Mouse (Mus musculus) kidney, embryonic 14.5 days (tissue): Measurements from ENCODE around the gene AI854703. TPM values are rescaled to one million over a fixed set of nuclear protein-coding genes. Genes with fewer than 3 reads are reported as not detected.

ENCODE experiments used
- ATAC-seq: fragments of 200-750 bp; cut with Nextera tagmentation; 2 replicates; pipeline ENCODE4 v1.8.0; 2017; ENCODE audit warnings: moderate number of reproducible peaks, mild to moderate bottlenecking, moderate TSS enrichment, moderate library complexity; ENCODE audit not compliant: low FRiP score, low TSS enrichment
- H3K27ac ChIP-seq: fragments of 300-500 bp; sonication (generic); 2 replicates; pipeline ENCODE4 v1.5.1; 2014; ENCODE audit warnings: low read depth, mild to moderate bottlenecking, low read length, moderate library complexity, mixed read lengths
- H3K27me3 ChIP-seq: fragments of 300-500 bp; sonication (generic); 2 replicates; pipeline ENCODE4 v1.6.1; 2014; ENCODE audit warnings: mild to moderate bottlenecking, low read length; ENCODE audit not compliant: control insufficient read depth, insufficient read depth
- H3K36me3 ChIP-seq: fragments of 300-500 bp; sonication (generic); 2 replicates; pipeline ENCODE4 v1.6.1; 2014; ENCODE audit warnings: low read length, mixed read lengths; ENCODE audit not compliant: control insufficient read depth, insufficient read depth
- H3K4me1 ChIP-seq: fragments of 300-500 bp; sonication (generic); 2 replicates; pipeline ENCODE4 v1.6.1; 2014; ENCODE audit warnings: low read length, mixed read lengths; ENCODE audit not compliant: control insufficient read depth, insufficient read depth
- H3K4me2 ChIP-seq: fragments of 300-500 bp; sonication (generic); replicated peaks from 2 replicates; pipeline ENCODE4 v1.6.1; 2014; ENCODE audit warnings: low read depth, mild to moderate bottlenecking, low read length
- H3K4me3 ChIP-seq: fragments of 300-500 bp; sonication (generic); 2 replicates; pipeline ENCODE4 v1.5.1; 2014; ENCODE audit warnings: mild to moderate bottlenecking, low read length
- H3K9ac ChIP-seq: fragments of 300-500 bp; sonication (generic); 2 replicates; pipeline ENCODE4 v1.6.1; 2014; ENCODE audit warnings: low read depth, mild to moderate bottlenecking, low read length, moderate library complexity
- H3K9me3 ChIP-seq: fragments of 300-500 bp; sonication (generic); 2 replicates; pipeline ENCODE4 v1.6.1; 2016; ENCODE audit warnings: low read length; ENCODE audit not compliant: control insufficient read depth
- WGBS: fragments of 180-500 bp; shearing (Covaris S2); extraction: QIAGEN DNeasy Blood & Tissue Kit; methylation state at CpG from one replicate; pipeline ENCODE4 v1.1.7; 2014; 5-methylcytosine and 5-hydroxymethylcytosine counted together
- polyA plus RNA-seq: library from polyadenylated mRNA; unstranded; fragments of >200 nt; fragmentation: Nextera tagmentation; extraction: Ambion mirVana; gene quantifications from 2 replicates; pipeline ENCODE4 v1.2.1, GENCODE M21; 2014

Gene AI854703
- polyA plus RNA-seq: 0.90 and 1.4 TPM in 2 replicates

GRCm38 (mm10) chr6:48626464-48626863, at the start of gene AI854703:
Gene AI854703, plus strand, starts transcription at chr6:48626764.
- H3K27ac ChIP-seq: no peak within 1 kb of the TSS
- H3K4me2 ChIP-seq: peak within 1 kb of the TSS; percentile 73
- H3K9ac ChIP-seq: peak within 1 kb of the TSS; percentile 36; the same call in 1 of the 2 replicates
- WGBS: 25% methylated on average over 8 of the region's 8 CpGs
- no peak for ATAC-seq
- H3K4me3 ChIP-seq: peak within 1 kb of the TSS; percentile 47
- no peaks in the 10 kb centered on the region; the same call in 1 of the 2 replicates for H3K36me3 ChIP-seq
- peaks cover 22% of the 10 kb centered on the region for H3K4me1 ChIP-seq
- no peaks in the 10 kb centered on the region for H3K9me3 ChIP-seq
- H3K27me3 ChIP-seq: peaks cover 10% of the 10 kb centered on the region

- 24% methylated on average over 5 of the region's 5 CpGs for WGBS
- H3K9me3 ChIP-seq: no peaks in the 10 kb centered on the region
- peaks cover 18% of the 10 kb centered on the region; the same call in 1 of the 2 replicates for H3K4me1 ChIP-seq
- H3K4me3 ChIP-seq: no peak overlapping the region
- H3K27me3 ChIP-seq: no peaks in the 10 kb centered on the region
- H3K9ac ChIP-seq: no peak overlapping the region
- no peak overlapping the region for H3K27ac ChIP-seq
- no peak overlapping the region for H3K4me2 ChIP-seq
- no peaks in the 10 kb centered on the region for H3K36me3 ChIP-seq
- no peak for ATAC-seq
Observed at GRCm38 (mm10) chr6:48578736-48579135, 47.8 kb upstream of the AI854703 start.

DNA sequence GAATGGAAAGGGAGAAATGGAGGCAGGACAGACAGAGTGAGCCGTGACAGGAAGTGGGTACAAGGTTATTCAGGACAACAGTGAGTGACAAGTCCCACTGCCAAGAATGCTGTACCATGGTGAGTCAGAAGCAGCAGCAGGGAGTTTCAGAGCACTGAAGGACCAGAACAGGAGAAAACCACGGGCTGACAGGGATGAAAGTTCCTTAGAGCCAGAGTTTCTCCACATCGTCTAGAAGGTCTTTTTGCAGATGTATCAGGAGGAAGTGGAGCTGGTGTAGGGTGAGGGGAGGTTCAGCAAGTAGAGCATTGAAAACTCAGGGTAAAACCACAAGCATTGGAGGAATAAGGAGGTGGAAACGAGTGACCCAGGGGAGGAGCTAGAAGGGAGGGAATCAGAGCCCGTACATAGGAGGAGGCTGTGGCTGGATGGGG, 47.3 kb upstream of the AI854703 start:
- no peaks in the 10 kb centered on the region for H3K36me3 ChIP-seq
- H3K9me3 ChIP-seq: no peaks in the 10 kb centered on the region
- WGBS: 29% methylated on average over 5 of the region's 5 CpGs
- no peaks in the 10 kb centered on the region for H3K27me3 ChIP-seq
- H3K9ac ChIP-seq: no peak overlapping the region
- H3K27ac ChIP-seq: peak overlapping the region; percentile 55; the same call in 1 of the 2 replicates
- no peak overlapping the region for H3K4me3 ChIP-seq
- H3K4me2 ChIP-seq: no peak overlapping the region
- H3K4me1 ChIP-seq: peaks cover 18% of the 10 kb centered on the region; the same call in 1 of the 2 replicates
- ATAC-seq: no peak

- Histone ChIP-seq H3K27ac (no peak overlapping the region), H3K9ac (no peak overlapping the region), H3K4me2 (no peak overlapping the region), H3K9me3 (no peaks in the 10 kb centered on the region), H3K4me3 (no peak overlapping the region), H3K36me3 (no peaks in the 10 kb centered on the region), H3K27me3 (no peaks in the 10 kb centered on the region), H3K4me1 (peaks cover 18% of the 10 kb centered on the region; the same call in 1 of the 2 replicates)
- ATAC-seq: no peak
- 77% methylated on average over 3 of the region's 3 CpGs for WGBS
Observed at GRCm38 (mm10) chr6:48581257-48581656, 45.3 kb upstream of the AI854703 start.

DNA sequence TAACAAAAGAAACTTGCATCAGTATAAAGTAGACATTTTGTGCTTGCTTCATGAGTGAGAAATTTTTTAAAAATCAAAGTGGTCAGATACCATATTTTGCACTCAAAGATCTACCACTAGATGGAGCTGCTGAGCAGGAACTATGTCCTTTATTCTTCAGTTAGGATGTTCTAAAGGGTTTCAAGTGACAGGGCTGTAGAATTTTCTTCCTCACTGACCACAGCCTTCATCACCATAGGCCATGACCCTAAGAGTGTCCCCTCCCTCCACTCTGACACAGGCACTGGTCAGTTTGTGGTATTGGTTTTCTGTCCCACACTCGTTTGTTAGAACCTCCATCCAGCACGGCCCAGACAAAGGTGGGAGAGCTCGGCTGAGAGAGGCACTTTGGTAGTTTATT, 44.5 kb upstream of the AI854703 start:
- no peak; the same call in 1 of the 2 replicates for ATAC-seq
- H3K27me3 ChIP-seq: no peaks in the 10 kb centered on the region
- no peak overlapping the region for H3K4me2 ChIP-seq
- H3K4me1 ChIP-seq: peaks cover 18% of the 10 kb centered on the region; the same call in 1 of the 2 replicates
- H3K27ac ChIP-seq: no peak overlapping the region
- no peaks in the 10 kb centered on the region for H3K36me3 ChIP-seq
- H3K9ac ChIP-seq: no peak overlapping the region
- H3K4me3 ChIP-seq: no peak overlapping the region
- H3K9me3 ChIP-seq: no peaks in the 10 kb centered on the region
- WGBS: 59% methylated on average over 3 of the region's 3 CpGs

DNA sequence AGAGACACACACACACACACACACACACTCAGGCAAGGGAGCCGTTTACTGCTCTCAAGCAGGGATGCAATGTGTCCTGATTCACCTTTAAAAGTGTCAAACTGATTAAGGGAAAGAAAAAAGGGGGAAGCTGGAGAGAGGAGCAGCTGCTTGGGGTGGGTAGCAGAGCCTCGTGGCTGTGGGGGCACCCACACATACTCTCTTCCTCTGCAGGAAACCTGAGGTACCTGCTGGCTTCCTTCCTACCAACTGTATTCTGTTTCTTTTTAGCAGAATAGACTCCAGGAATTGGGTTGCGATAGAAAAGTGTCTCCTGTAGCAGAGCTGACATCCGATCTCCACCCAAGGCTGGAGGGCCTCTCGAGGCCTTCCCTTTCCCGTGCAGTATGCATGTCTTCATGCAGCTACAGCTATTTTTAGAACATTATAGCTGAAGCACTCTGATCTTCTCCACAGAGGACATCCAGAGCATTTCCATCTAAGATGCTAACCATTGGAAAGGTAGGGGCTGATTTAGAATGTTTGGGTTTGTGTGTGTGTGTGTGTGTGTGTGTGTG, 37.3 kb upstream of the AI854703 start, which contains the start of gene Gm45021:
Gene Gm45021, plus strand, starts transcription at position 417 of the 557 bp plus-strand sequence.
- Histone ChIP-seq H3K4me3 (no peak within 1 kb of the TSS), H3K27me3 (no peaks in the 10 kb centered on the region), H3K27ac (peak within 1 kb of the TSS; percentile 30; the same call in 1 of the 2 replicates), H3K4me2 (no peak within 1 kb of the TSS), H3K36me3 (no peaks in the 10 kb centered on the region), H3K9ac (no peak within 1 kb of the TSS), H3K9me3 (no peaks in the 10 kb centered on the region), H3K4me1 (0 out of 2 replicates have a peak, but pooled peaks cover 4% of the 10 kb centered on the region)
- WGBS: 10% methylated on average over 6 of the region's 6 CpGs
- no peak for ATAC-seq

- H3K9me3 ChIP-seq: peaks cover 3% of the 10 kb centered on the region
- no peak overlapping the region for H3K4me2 ChIP-seq
- no peak overlapping the region for H3K4me3 ChIP-seq
- 84% methylated on average over 3 of the region's 3 CpGs for WGBS
- H3K27ac ChIP-seq: no peak overlapping the region
- no peaks in the 10 kb centered on the region for H3K27me3 ChIP-seq
- H3K36me3 ChIP-seq: peaks cover 4% of the 10 kb centered on the region
- no peak overlapping the region for H3K9ac ChIP-seq
- no peak for ATAC-seq
- H3K4me1 ChIP-seq: peaks cover 10% of the 10 kb centered on the region; the same call in 1 of the 2 replicates
Observed at GRCm38 (mm10) chr6:48591221-48591845, 35.2 kb upstream of the AI854703 start.

GRCm38 (mm10) chr6:48591871-48592270, 34.7 kb upstream of the AI854703 start:
- Histone ChIP-seq H3K4me2 (no peak overlapping the region), H3K9me3 (peaks cover 9% of the 10 kb centered on the region), H3K9ac (no peak overlapping the region), H3K4me3 (no peak overlapping the region), H3K36me3 (peaks cover 10% of the 10 kb centered on the region), H3K4me1 (peaks cover 10% of the 10 kb centered on the region; the same call in 1 of the 2 replicates), H3K27me3 (no peaks in the 10 kb centered on the region), H3K27ac (no peak overlapping the region)
- ATAC-seq: no peak
- WGBS: 91% methylated on average over 6 of the region's 6 CpGs
